ENCODE assay signal across 16 mouse cellular contexts in the genomic region with DNA sequence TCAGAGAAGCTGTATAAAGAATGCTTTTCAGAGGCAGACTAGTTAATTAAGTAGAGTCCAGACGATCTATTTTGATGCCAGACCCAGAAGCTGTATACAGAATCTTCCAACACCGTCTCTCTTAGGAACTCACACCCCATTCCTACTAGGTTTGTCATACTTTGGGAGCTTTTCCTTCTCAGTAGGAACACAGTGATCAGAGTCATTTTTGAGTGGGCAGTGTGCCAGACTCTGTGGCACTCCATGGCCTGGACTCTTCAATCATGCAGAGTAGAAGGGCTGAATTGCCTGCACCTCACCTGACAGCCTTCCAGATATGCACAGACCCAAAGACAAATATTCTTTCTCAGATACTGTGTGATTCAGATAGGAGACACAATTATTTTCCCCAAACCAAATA.
DNase-seq lines count a peak whose midpoint lies in the region; ATAC-seq lines count a peak whose summit lies in the region.
"Had no signal": no experiment of that assay in that cellular context is flagged by ENCODE, and none has a peak within 500 bp of the region (broad histone marks: within the 10 kb centered on the region; RNA-seq: fewer than 3 reads in every experiment).

No protein-coding gene starts in this region.

- H3K4me2 ChIP-seq in hindbrain, embryonic 14.5 days (replicated peaks): no peak overlapping the region
- no peak overlapping the region for H3K4me2 ChIP-seq in hindbrain, embryonic 16.5 days (ENCODE audit: low read length)
- H3K4me2 ChIP-seq: embryonic facial prominence, embryonic 13.5 days; neural tube, embryonic 13.5 days had no signal

- H3K9me3 ChIP-seq in hindbrain, embryonic 14.5 days (ENCODE audit: control insufficient read depth, low read length): no peaks in the 10 kb centered on the region
- no peaks in the 10 kb centered on the region for H3K9me3 ChIP-seq in hindbrain, embryonic 16.5 days (ENCODE audit: control insufficient read depth, low read length)
- H3K9me3 ChIP-seq: embryonic facial prominence, embryonic 13.5 days; forebrain, embryonic 10.5 days; megakaryocyte, embryonic 14.5 days; neural tube, embryonic 13.5 days had no signal

- H3K27me3 ChIP-seq in hindbrain, embryonic 14.5 days (ENCODE audit: control insufficient read depth, insufficient read depth, low read length): no peaks in the 10 kb centered on the region
- no peaks in the 10 kb centered on the region for H3K27me3 ChIP-seq in hindbrain, embryonic 16.5 days (replicated peaks; ENCODE audit: control insufficient read depth, insufficient read depth, low read length)
- H3K27me3 ChIP-seq: embryonic facial prominence, embryonic 13.5 days; megakaryocyte, embryonic 14.5 days; neural tube, embryonic 13.5 days had no signal

- DNase-seq in adrenal gland, adult (ENCODE audit: inconsistent age in 2 of 2, low spot score in 1 of 2): peak; percentile 82 to 85
- DNase-seq in adrenal gland, postnatal 4 days (ENCODE audit: low spot score in 2 of 2): no peak
- DNase-seq in hindbrain, embryonic 14.5 days (ENCODE audit: low spot score): no peak
- DNase-seq in Muller cell, postnatal 12 days (ENCODE audit: inconsistent ontology term): peak; percentile 85
- peak; percentile 57 for DNase-seq in lung, postnatal 10 days
- DNase-seq in layer of hippocampus, postnatal 25 days (ENCODE audit: extremely low spot score in 1 of 2, low spot score in 1 of 2): no peak
- no peak for DNase-seq in retina, postnatal 1 day
- DNase-seq: cerebellum, adult 9-11 months; layer of hippocampus, postnatal 36 days had no signal

- no peak overlapping the region for H3K27ac ChIP-seq in hindbrain, embryonic 14.5 days
- H3K27ac ChIP-seq in hindbrain, embryonic 16.5 days (ENCODE audit: low read depth, low read length): no peak overlapping the region
- H3K27ac ChIP-seq: embryonic facial prominence, embryonic 13.5 days; forebrain, embryonic 10.5 days; liver, embryonic 14.5 days; neural tube, embryonic 13.5 days had no signal

- 65% methylated on average over 2 of the region's 2 CpGs for WGBS in hindbrain, embryonic 14.5 days
- WGBS in hindbrain, embryonic 16.5 days: 59% methylated on average over 2 of the region's 2 CpGs

- ATAC-seq in hindbrain, embryonic 14.5 days (ENCODE audit: low FRiP score): peak; percentile 43; the same call in 1 of the 2 replicates
- ATAC-seq in hindbrain, embryonic 16.5 days: no peak
- ATAC-seq: inflammation-experienced regulatory T-cells, adult 6 months had no signal

- no peaks in the 10 kb centered on the region for H3K36me3 ChIP-seq in hindbrain, embryonic 14.5 days (replicated peaks; ENCODE audit: control insufficient read depth, insufficient read depth)
- no peaks in the 10 kb centered on the region for H3K36me3 ChIP-seq in hindbrain, embryonic 16.5 days (ENCODE audit: control insufficient read depth, insufficient read depth, low read length)
- H3K36me3 ChIP-seq: embryonic facial prominence, embryonic 13.5 days; forebrain, embryonic 10.5 days; neural tube, embryonic 13.5 days had no signal

- no peaks in the 10 kb centered on the region for H3K4me1 ChIP-seq in hindbrain, embryonic 14.5 days (replicated peaks; ENCODE audit: control insufficient read depth, insufficient read depth, low read length)
- no peaks in the 10 kb centered on the region for H3K4me1 ChIP-seq in hindbrain, embryonic 16.5 days (ENCODE audit: control insufficient read depth, insufficient read depth, low read depth, low read length)
- H3K4me1 ChIP-seq: neural tube, embryonic 13.5 days had no signal

- no peak overlapping the region for H3K9ac ChIP-seq in hindbrain, embryonic 14.5 days
- H3K9ac ChIP-seq in hindbrain, embryonic 16.5 days (ENCODE audit: low read depth, low read length): no peak overlapping the region
- H3K9ac ChIP-seq: embryonic facial prominence, embryonic 13.5 days; liver, embryonic 14.5 days; neural tube, embryonic 13.5 days had no signal

- no peak overlapping the region for H3K4me3 ChIP-seq in hindbrain, embryonic 14.5 days (replicated peaks; ENCODE audit: low read length)
- H3K4me3 ChIP-seq in hindbrain, embryonic 16.5 days (ENCODE audit: low read length): no peak overlapping the region
- H3K4me3 ChIP-seq: embryonic facial prominence, embryonic 13.5 days; forebrain, embryonic 10.5 days; megakaryocyte, embryonic 14.5 days; neural tube, embryonic 13.5 days had no signal

Comparison
In these comparisons a context has a peak if more than half of its experiments do, and no peak if none do; other contexts are left out.
1. DNase-seq: peak in adrenal gland, adult (2 of 2), Muller cell, postnatal 12 days (single experiment) and lung, postnatal 10 days (single experiment); none in adrenal gland, postnatal 4 days (0 of 2), hindbrain, embryonic 14.5 days (single experiment), layer of hippocampus, postnatal 25 days (0 of 2) and retina, postnatal 1 day (single experiment).